Mouse (Mus musculus): ENCODE measurements around the gene Nat8f5.
"Not testable (repeated sequence)": the region's sequence is repeated elsewhere in the genome, so short reads cannot be mapped to it uniquely, and the experiment has no call there.

Nat8f5 gene

GRCm38 (mm10) chr6:85820837-85821236, at the start of gene Nat8f5, which contains the start of gene Nat8f6:
Nat8f5 (minus strand) TSS chr6:85820972.
Nat8f6 (minus strand) TSS chr6:85820954.
- no peak for DNase-seq (ENCODE audit: low read depth, low spot score)

GRCm38 (mm10) chr6:85869006-85869405, 48.2 kb upstream of the Nat8f5 start, which contains the start of gene Nat8f2:
Nat8f2 (minus strand) TSS chr6:85869158.
- DNase-seq (ENCODE audit: low read depth, low spot score), result not testable (repeated sequence)

GRCm38 (mm10) chr6:85867726-85868690, 47.2 kb upstream of the Nat8f5 start:
- no peak for DNase-seq (ENCODE audit: low read depth, low spot score)

- DNase-seq (ENCODE audit: low read depth, low spot score), result not testable (repeated sequence)
Observed at GRCm38 (mm10) chr6:85866995-85867394, 46.2 kb upstream of the Nat8f5 start.

- not testable (repeated sequence) for DNase-seq (ENCODE audit: low read depth, low spot score)
Observed at GRCm38 (mm10) chr6:85866166-85866565, 45.4 kb upstream of the Nat8f5 start.

- not testable (repeated sequence) for DNase-seq (ENCODE audit: low read depth, low spot score)
Observed at GRCm38 (mm10) chr6:85864900-85865639, 44.3 kb upstream of the Nat8f5 start.

- no peak for DNase-seq (ENCODE audit: low read depth, low spot score)
Observed at GRCm38 (mm10) chr6:85863840-85864239, 43.1 kb upstream of the Nat8f5 start.

GRCm38 (mm10) chr6:85863136-85863535, 42.4 kb upstream of the Nat8f5 start:
- no peak for DNase-seq (ENCODE audit: low read depth, low spot score)

- DNase-seq (ENCODE audit: low read depth, low spot score), result no peak
Observed at GRCm38 (mm10) chr6:85862565-85862964, 41.8 kb upstream of the Nat8f5 start.

- DNase-seq (ENCODE audit: low read depth, low spot score), result no peak
Observed at GRCm38 (mm10) chr6:85861247-85861646, 40.5 kb upstream of the Nat8f5 start.

- DNase-seq (ENCODE audit: low read depth, low spot score), result no peak
Observed at GRCm38 (mm10) chr6:85856194-85856678, 35.5 kb upstream of the Nat8f5 start.

- DNase-seq (ENCODE audit: low read depth, low spot score), result no peak
Observed at GRCm38 (mm10) chr6:85853481-85853880, 32.7 kb upstream of the Nat8f5 start.

GRCm38 (mm10) chr6:85851062-85851773, 30.4 kb upstream of the Nat8f5 start:
- no peak for DNase-seq (ENCODE audit: low read depth, low spot score)

GRCm38 (mm10) chr6:85849240-85849639, 28.5 kb upstream of the Nat8f5 start:
- no peak for DNase-seq (ENCODE audit: low read depth, low spot score)

GRCm38 (mm10) chr6:85848140-85848539, 27.4 kb upstream of the Nat8f5 start:
- DNase-seq (ENCODE audit: low read depth, low spot score), result no peak

- DNase-seq (ENCODE audit: low read depth, low spot score), result no peak
Observed at GRCm38 (mm10) chr6:85846921-85847320, 26.1 kb upstream of the Nat8f5 start.

- DNase-seq (ENCODE audit: low read depth, low spot score), result not testable (repeated sequence)
Observed at GRCm38 (mm10) chr6:85843677-85844458, 23.1 kb upstream of the Nat8f5 start.

GRCm38 (mm10) chr6:85839982-85840381, 19.2 kb upstream of the Nat8f5 start:
- DNase-seq (ENCODE audit: low read depth, low spot score), result no peak

GRCm38 (mm10) chr6:85838674-85839073, 17.9 kb upstream of the Nat8f5 start:
- DNase-seq (ENCODE audit: low read depth, low spot score), result no peak

GRCm38 (mm10) chr6:85837307-85837706, 16.5 kb upstream of the Nat8f5 start:
- DNase-seq (ENCODE audit: low read depth, low spot score), result not testable (repeated sequence)

GRCm38 (mm10) chr6:85836827-85837226, 16.1 kb upstream of the Nat8f5 start:
- DNase-seq (ENCODE audit: low read depth, low spot score), result not testable (repeated sequence)
